Mouse (Mus musculus) embryonic facial prominence, embryonic 12.5 days (tissue): Measurements from ENCODE around the gene Tmem238l. TPM values are rescaled to one million over a fixed set of nuclear protein-coding genes. Genes with fewer than 3 reads are reported as not detected.

Source experiments
- ATAC-seq: fragments of 200-750 bp; cut with Nextera tagmentation; 2 replicates; pipeline ENCODE4 v1.8.0; 2017; ENCODE audit not compliant: insufficient number of reproducible peaks, insufficient read depth, low FRiP score, low TSS enrichment
- H3K27ac ChIP-seq: fragments of 300-500 bp; sonication (generic); 2 replicates; pipeline ENCODE4 v1.5.1; 2016; ENCODE audit warnings: mild to moderate bottlenecking
- H3K27me3 ChIP-seq: fragments of 300-500 bp; sonication (generic); 2 replicates; pipeline ENCODE4 v1.6.1; 2016; ENCODE audit warnings: mild to moderate bottlenecking, moderate library complexity
- H3K36me3 ChIP-seq: fragments of 300-500 bp; sonication (generic); 2 replicates; pipeline ENCODE4 v1.6.1; 2016; ENCODE audit warnings: mild to moderate bottlenecking
- H3K4me1 ChIP-seq: fragments of 300-500 bp; sonication (generic); 2 replicates; pipeline ENCODE4 v1.6.1; 2016
- H3K4me2 ChIP-seq: fragments of 300-500 bp; sonication (generic); replicated peaks from 2 replicates; pipeline ENCODE4 v1.6.1; 2016; ENCODE audit warnings: mild to moderate bottlenecking, moderate library complexity
- H3K4me3 ChIP-seq: fragments of 300-500 bp; sonication (generic); 2 replicates; pipeline ENCODE4 v1.5.1; 2016; ENCODE audit warnings: mild to moderate bottlenecking
- H3K9ac ChIP-seq: fragments of 300-500 bp; sonication (generic); 2 replicates; pipeline ENCODE4 v1.6.1; 2016; ENCODE audit warnings: mild to moderate bottlenecking, moderate library complexity
- H3K9me3 ChIP-seq: fragments of 300-500 bp; sonication (generic); 2 replicates; pipeline ENCODE4 v1.6.1; 2016; ENCODE audit warnings: mild to moderate bottlenecking, moderate library complexity
- WGBS: fragments of 180-500 bp; shearing (Covaris S2); methylation state at CpG from one replicate; pipeline ENCODE4 v1.1.7; 2016; 5-methylcytosine and 5-hydroxymethylcytosine counted together
- polyA plus RNA-seq: library from polyadenylated mRNA; unstranded; fragments of >200 nt; fragmentation: Nextera tagmentation; extraction: Ambion mirVana; gene quantifications from 2 replicates; pipeline ENCODE4 v1.2.1, GENCODE M21; 2016

Gene Tmem238l
- not detected in 2 replicates for polyA plus RNA-seq

DNA sequence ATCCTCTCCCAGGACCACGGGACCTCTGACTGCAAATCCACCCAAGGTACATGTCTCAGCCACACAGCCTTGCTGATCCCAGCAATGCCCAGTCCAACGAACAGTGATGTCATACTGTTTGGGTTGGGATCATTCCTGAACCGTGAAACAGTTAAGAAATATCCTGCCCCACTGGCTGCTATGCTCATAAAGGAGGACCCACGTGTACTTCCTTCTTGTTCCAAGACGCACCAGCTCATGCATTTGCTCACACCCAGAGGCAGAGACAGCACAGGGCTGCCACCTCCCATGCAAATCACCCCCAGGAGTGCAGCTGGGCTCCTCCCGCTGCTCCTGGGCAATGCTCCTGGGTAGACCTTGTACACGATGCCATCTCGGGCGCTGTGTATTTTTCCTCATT is at the start of gene Tmem238l:
Gene Tmem238l (plus strand): TSS at position 336 of the 400 bp plus-strand sequence.
- H3K27me3 ChIP-seq: no peaks in the 10 kb centered on the region
- no peaks in the 10 kb centered on the region for H3K36me3 ChIP-seq
- no peaks in the 10 kb centered on the region for H3K4me1 ChIP-seq
- no peak within 1 kb of the TSS for H3K9ac ChIP-seq
- no peaks in the 10 kb centered on the region for H3K9me3 ChIP-seq
- H3K4me2 ChIP-seq: no peak within 1 kb of the TSS
- no peak within 1 kb of the TSS for H3K27ac ChIP-seq
- no peak within 1 kb of the TSS for H3K4me3 ChIP-seq
- no peak for ATAC-seq
- WGBS: 80% methylated on average over 9 of the region's 9 CpGs

DNA sequence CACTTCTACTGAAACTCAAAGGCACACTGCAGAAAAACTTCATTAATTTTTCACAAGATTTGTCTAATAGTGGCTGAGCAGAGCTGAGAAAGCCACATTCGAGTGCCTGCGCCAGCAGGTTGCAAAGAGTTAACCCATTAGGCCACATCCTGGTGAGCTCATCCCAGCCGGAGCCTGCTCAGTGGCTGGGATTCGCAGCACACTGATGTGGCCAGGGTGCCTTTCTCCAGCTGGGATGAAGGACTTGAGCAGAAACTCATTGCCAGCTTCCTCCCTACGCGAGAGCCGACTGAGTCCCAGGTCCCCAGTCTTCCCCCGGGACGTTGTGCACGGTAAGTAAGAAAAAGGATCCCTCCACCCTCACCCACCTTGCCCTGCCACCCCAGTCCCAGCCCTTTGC is 44.6 kb upstream of the Tmem238l start, which contains the start of gene Pirt:
Gene Pirt (plus strand): TSS at position 171 of the 400 bp plus-strand sequence.
- H3K27ac ChIP-seq: no peak within 1 kb of the TSS
- H3K27me3 ChIP-seq: no peaks in the 10 kb centered on the region
- H3K36me3 ChIP-seq: no peaks in the 10 kb centered on the region
- no peaks in the 10 kb centered on the region for H3K4me1 ChIP-seq
- H3K4me2 ChIP-seq: no peak within 1 kb of the TSS
- ATAC-seq: no peak
- no peaks in the 10 kb centered on the region for H3K9me3 ChIP-seq
- WGBS: 51% methylated on average over 10 of the region's 10 CpGs
- no peak within 1 kb of the TSS for H3K4me3 ChIP-seq
- H3K9ac ChIP-seq: no peak within 1 kb of the TSS; the same call in 1 of the 2 replicates

DNA sequence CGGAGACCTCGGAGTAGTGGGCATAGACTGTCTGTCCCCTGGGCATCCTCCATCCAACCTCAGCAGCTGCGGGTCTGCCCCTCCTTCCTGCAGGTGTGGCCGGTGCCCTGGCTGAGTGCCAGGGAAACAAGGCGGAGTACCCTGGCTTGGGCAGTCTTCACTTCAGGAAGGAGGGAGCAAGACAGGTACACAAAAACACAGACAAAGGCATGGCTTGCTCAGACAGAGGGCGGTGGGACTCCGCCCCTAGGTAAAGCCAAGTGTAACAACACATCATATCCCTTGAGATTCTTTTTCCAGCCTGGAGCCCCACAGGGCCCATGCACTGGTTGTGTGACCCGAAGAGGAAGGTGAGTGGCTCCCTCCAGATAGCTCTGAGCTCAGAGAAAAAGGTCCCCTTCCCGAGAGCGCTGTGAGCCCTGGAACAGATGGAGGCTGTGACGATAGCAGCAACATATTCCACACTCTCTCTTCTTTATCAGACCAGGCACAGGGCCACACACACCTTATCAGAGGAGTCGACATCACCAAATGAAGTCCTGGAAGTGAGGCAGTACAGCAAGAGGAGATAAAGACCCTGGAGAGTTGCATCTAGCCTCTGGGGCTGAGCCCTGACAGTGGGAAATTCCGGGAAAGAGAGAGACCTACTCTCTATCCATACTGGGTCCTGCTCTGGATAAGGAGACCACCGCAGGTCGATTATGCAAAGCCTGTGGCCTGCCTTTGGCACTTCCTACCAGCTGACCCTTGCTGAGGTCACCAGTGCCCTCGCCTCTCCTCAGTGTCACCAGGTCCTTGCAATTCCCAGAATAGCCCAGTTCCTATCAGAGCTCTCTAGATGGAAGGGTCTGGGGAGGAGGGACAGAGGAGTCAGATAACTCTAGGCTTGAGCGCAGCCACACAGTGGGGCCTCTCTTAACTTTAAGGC is 43.6 kb upstream of the Tmem238l start:
- no peak overlapping the region for H3K27ac ChIP-seq
- WGBS: 58% methylated on average over 17 of the region's 17 CpGs

DNA sequence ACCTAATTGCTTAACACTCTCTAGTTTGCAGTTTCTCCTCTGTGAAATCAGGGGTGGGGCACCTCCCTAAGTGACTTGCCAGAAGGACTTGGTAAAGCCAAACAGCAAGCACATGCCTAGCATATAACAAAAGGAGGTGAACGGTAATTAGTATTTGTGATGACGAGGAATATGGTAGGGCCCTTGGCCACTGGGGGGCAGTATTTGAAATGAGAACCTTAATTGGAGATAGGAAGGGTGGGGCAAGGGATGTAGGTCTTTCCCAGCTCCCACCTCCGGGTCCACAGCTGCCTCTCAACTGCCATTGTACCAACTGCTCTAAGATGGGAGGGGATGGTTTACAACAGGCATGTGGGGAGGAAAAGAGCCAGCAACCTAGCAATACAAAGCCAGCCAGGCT is 42.2 kb upstream of the Tmem238l start:
- WGBS: 41% methylated on average over 3 of the region's 3 CpGs
- no peak for ATAC-seq
- H3K9ac ChIP-seq: no peak overlapping the region
- H3K36me3 ChIP-seq: no peaks in the 10 kb centered on the region
- H3K27ac ChIP-seq: no peak overlapping the region
- no peaks in the 10 kb centered on the region for H3K27me3 ChIP-seq
- H3K4me3 ChIP-seq: no peak overlapping the region
- H3K9me3 ChIP-seq: no peaks in the 10 kb centered on the region
- no peaks in the 10 kb centered on the region for H3K4me1 ChIP-seq
- no peak overlapping the region for H3K4me2 ChIP-seq

More for the DNA sequence above, 43.6 kb upstream of the Tmem238l start:
- Histone ChIP-seq H3K4me3 (no peak overlapping the region), H3K36me3 (no peaks in the 10 kb centered on the region), H3K27me3 (no peaks in the 10 kb centered on the region), H3K9ac (no peak overlapping the region), H3K9me3 (no peaks in the 10 kb centered on the region), H3K4me2 (no peak overlapping the region), H3K4me1 (no peaks in the 10 kb centered on the region)
- ATAC-seq: no peak; the same call in 1 of the 2 replicates

DNA sequence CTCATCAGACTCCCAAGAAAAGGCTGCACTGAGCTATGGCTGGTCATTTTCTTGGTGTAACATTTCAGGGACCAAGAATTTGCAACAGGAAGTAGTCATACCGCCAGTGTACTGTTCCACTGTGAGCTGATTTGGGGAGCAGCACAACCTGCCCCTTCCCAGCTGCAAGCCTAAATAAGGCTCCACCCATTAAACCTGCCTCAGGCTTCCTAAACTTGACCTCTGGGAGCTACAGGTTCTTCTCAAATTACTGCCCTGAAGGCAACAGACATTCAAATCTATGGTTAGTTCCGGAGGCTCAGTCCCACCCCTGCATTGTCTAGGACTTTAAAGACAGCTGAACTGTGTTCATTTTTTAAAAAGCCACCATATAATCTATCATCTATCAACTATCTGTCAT is 36.4 kb upstream of the Tmem238l start:
- Histone ChIP-seq H3K9me3 (no peaks in the 10 kb centered on the region), H3K27me3 (no peaks in the 10 kb centered on the region), H3K4me1 (peaks cover 15% of the 10 kb centered on the region; the same call in 1 of the 2 replicates), H3K9ac (no peak overlapping the region), H3K4me2 (no peak overlapping the region), H3K36me3 (no peaks in the 10 kb centered on the region), H3K27ac (no peak overlapping the region), H3K4me3 (no peak overlapping the region)
- ATAC-seq: no peak
- 24% methylated on average over 2 of the region's 2 CpGs for WGBS

DNA sequence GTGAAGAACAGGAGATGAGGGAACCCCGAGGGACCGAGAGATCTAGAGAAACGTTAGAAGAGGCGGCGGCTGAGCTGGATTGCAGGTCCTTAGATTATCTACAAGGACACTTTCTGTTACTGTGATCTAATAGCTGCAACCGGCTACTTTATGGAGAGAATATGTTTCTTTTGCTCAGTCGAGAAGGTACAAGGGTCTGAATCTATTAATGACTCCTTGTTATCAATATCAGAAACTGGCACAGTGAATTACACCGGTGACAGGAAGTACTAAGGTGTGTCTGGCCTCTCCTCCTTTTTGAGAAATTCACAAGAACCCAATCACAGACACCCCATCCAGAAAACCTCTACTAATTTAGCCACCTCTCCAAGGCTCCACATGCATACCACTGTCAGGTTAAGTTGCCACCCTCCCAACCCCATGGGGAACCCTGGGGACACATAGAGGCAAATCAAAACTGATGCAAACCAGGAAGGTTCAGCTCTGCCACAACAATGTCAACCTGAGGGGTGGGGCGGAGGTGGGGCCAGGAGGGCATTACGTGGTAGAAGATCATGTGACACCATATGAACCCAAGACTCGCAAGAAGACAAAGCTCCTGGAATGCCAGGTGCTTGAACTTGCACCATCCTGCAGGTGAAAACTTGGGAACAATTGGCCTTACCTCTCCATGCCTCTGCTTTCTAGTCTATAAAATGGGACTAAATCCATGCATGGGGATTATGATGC is 32.2 kb upstream of the Tmem238l start:
- H3K4me1 ChIP-seq: peaks cover 15% of the 10 kb centered on the region; the same call in 1 of the 2 replicates
- no peak overlapping the region for H3K4me2 ChIP-seq
- no peaks in the 10 kb centered on the region for H3K36me3 ChIP-seq
- H3K9me3 ChIP-seq: no peaks in the 10 kb centered on the region
- no peaks in the 10 kb centered on the region for H3K27me3 ChIP-seq
- ATAC-seq: no peak
- no peak overlapping the region for H3K4me3 ChIP-seq
- H3K27ac ChIP-seq: no peak overlapping the region
- 80% methylated on average over 11 of the region's 11 CpGs for WGBS
- no peak overlapping the region for H3K9ac ChIP-seq

DNA sequence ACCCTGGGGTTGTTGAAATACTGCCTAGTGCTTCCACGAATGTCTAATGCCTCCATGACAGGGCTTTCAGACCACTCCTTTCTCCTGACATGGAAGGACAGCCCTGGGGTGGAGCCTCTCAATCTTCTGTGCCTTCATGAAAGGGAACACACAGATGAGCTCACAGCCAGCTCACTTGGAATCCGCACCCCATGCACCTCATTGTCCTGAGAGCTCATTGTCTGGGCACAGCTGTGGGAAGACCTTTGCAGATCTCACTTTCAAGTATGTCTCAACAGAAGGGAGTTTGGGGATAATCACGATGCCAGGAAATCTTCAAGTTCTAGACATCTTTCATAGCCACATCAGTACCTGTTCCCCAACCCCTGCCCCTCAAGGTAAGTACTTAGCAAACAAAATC is 28.1 kb upstream of the Tmem238l start:
- peaks cover 2% of the 10 kb centered on the region; the same call in 1 of the 2 replicates for H3K4me1 ChIP-seq
- H3K4me2 ChIP-seq: no peak overlapping the region
- no peak for ATAC-seq
- H3K9ac ChIP-seq: no peak overlapping the region
- H3K27ac ChIP-seq: no peak overlapping the region
- H3K36me3 ChIP-seq: no peaks in the 10 kb centered on the region
- no peak overlapping the region for H3K4me3 ChIP-seq
- H3K9me3 ChIP-seq: no peaks in the 10 kb centered on the region
- 68% methylated on average over 3 of the region's 3 CpGs for WGBS
- no peaks in the 10 kb centered on the region for H3K27me3 ChIP-seq

DNA sequence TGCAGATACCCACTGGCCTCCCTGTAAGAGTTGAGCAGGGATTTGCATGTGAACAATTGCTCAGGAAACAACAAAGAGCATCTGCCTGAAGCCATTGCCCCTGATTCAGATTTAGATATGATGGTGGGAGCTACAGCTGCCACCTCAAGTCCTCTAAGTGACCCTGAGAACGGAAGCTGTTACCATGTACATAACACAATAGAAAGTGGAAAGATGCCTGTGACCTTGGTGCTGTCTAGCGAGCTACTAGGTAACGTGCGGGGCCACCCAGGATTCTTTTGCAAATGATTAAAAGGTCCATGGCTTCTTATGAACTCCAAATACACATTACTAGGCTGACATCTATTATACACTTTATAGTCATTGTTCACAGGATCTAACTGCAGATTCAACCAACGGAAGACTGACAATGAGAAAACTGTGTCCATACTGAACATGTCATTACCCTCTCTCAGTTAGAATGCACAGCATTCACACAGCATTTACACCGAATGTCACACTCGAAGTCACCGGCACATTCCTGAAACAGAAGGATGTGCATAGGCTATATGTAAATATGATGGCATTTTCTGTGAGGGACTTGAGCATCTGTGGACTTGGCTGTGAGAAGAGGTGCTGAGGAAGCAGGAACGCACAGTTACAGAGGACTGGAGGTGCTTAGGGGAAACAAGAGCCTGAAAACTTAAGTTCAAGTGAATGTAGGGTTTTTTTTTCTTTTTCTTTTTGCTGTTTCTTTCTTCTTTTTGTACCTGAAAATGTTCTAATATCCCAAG is 23.4 kb upstream of the Tmem238l start:
- H3K4me2 ChIP-seq: no peak overlapping the region
- no peaks in the 10 kb centered on the region for H3K4me1 ChIP-seq
- no peak overlapping the region for H3K27ac ChIP-seq
- no peak overlapping the region for H3K9ac ChIP-seq
- no peaks in the 10 kb centered on the region for H3K36me3 ChIP-seq
- 75% methylated on average over 9 of the region's 9 CpGs for WGBS
- no peaks in the 10 kb centered on the region for H3K27me3 ChIP-seq
- H3K9me3 ChIP-seq: no peaks in the 10 kb centered on the region
- no peak for ATAC-seq
- no peak overlapping the region for H3K4me3 ChIP-seq

DNA sequence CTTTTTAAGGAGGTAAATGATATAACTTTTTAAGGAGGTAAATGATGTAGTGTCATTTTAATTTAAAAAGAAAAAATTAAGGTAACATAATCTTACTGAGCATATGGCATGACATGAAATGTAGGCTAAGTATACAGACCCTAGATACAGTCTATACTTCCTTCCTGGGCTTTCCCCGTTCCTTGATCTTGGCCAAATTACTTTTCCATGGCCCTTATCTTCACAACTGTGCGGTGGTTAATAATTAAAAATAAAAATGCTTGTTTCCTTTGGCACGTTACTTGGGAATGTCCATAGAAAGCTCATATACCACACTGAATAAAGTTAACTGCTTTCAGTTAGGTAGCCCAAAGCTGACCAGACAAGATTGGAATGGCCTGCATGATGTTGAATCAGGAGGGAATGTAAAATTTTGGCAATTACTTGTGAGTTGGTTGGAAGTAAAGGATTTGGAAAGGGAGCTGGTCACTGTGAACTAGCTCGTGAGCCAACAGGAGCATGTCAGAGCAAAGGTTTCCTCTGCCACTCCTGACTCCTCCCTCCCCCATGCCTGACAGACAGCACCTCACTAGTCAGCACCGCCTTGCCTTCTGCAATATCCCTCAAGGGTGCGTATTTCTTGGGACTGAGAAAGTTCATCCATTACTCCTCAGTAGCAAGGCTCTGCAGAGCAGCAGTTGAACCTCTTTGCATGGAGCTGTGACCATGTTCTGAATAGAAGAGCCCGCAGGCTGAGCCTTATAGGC is 21.8 kb upstream of the Tmem238l start:
- Histone ChIP-seq H3K4me2 (no peak overlapping the region), H3K36me3 (no peaks in the 10 kb centered on the region), H3K27me3 (no peaks in the 10 kb centered on the region), H3K27ac (no peak overlapping the region), H3K9ac (no peak overlapping the region), H3K4me3 (no peak overlapping the region), H3K9me3 (no peaks in the 10 kb centered on the region), H3K4me1 (no peaks in the 10 kb centered on the region)
- 80% methylated on average over 7 of the region's 7 CpGs for WGBS
- ATAC-seq: no peak

DNA sequence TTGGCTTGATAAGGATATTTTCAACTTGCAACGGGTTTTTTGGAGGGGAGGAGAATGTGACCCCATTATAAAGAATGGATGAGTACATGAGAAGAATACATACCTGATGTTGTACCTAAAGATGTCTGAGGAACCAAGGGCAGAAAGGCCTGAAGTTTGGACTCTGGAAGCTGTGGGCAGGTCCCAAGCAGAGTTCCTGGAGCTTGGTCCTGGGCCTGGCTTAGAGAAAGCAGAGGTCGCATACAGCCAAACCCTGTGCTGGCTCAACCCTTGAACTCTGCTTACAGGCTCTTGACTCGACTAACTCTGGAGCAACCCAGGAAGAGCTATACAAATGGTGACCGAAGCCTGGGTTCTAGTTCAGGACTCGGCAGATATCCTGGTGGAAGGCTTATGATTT is 14.4 kb upstream of the Tmem238l start:
- no peak overlapping the region for H3K9ac ChIP-seq
- no peak for ATAC-seq
- 84% methylated on average over 5 of the region's 5 CpGs for WGBS
- H3K4me3 ChIP-seq: no peak overlapping the region
- H3K27me3 ChIP-seq: no peaks in the 10 kb centered on the region
- no peak overlapping the region for H3K27ac ChIP-seq
- no peaks in the 10 kb centered on the region for H3K36me3 ChIP-seq
- no peaks in the 10 kb centered on the region for H3K4me1 ChIP-seq
- no peak overlapping the region for H3K4me2 ChIP-seq
- no peaks in the 10 kb centered on the region for H3K9me3 ChIP-seq
